Mouse (Mus musculus) NIH3T3 (cell line): Measurements from ENCODE around the gene Atp5s.

Experiments
- DNase-seq: peaks from one replicate; pipeline ENCODE4 v3.0.0-alpha.2; 2012; ENCODE audit warnings: low read depth

The Atp5s gene

GRCm38 (mm10) chr12:69777957-69778356 is 53.2 kb downstream of the Atp5s start:
- no peak for DNase-seq

- DNase-seq = no peak
Observed at GRCm38 (mm10) chr12:69781480-69781879, 56.7 kb downstream of the Atp5s start.

- DNase-seq = no peak
Observed at GRCm38 (mm10) chr12:69781935-69782650, 57.3 kb downstream of the Atp5s start.

GRCm38 (mm10) chr12:69783247-69784025 is 58.7 kb downstream of the Atp5s start:
- no peak for DNase-seq

- no peak for DNase-seq
Observed at GRCm38 (mm10) chr12:69785471-69785870, 60.7 kb downstream of the Atp5s start.

- no peak for DNase-seq
Observed at GRCm38 (mm10) chr12:69788380-69788779, 63.6 kb downstream of the Atp5s start.

- DNase-seq = no peak
Observed at GRCm38 (mm10) chr12:69789766-69790529, 65.2 kb downstream of the Atp5s start.

GRCm38 (mm10) chr12:69790530-69791505 is 66.1 kb downstream of the Atp5s start, which contains the start of gene Cdkl1:
Gene Cdkl1 (minus strand): TSS chr12:69791267.
- no peak for DNase-seq
